Mouse (Mus musculus): ENCODE data around the gene Tbc1d7. TPM values are rescaled to one million over a fixed set of nuclear protein-coding genes. Genes with fewer than 3 reads are reported as not detected.

The Tbc1d7 gene
- 6.5 and 8.7 TPM in 2 replicates for polyA plus RNA-seq (2012; rRNA removed)

GRCm38 (mm10) chr13:43171020-43171710 lies at the start of gene Tbc1d7:
Tbc1d7 (minus strand) TSS chr13:43171501.

Other genes starting within 250 kb of the Tbc1d7 start
- gene Gfod1, start 132.7 kb upstream of the Tbc1d7 start, polyA plus RNA-seq (2012; rRNA removed), result 1.0 and 1.6 TPM in 2 replicates
- 1.5 and 1.9 TPM in 2 replicates for gene Sirt5, start 194.0 kb upstream of the Tbc1d7 start, polyA plus RNA-seq (2012; rRNA removed)
- gene Nol7, start 226.9 kb upstream of the Tbc1d7 start, polyA plus RNA-seq (2012; rRNA removed), result 30.3 and 53.4 TPM in 2 replicates